8 mouse cellular contexts compared by ENCODE assay signal in the genomic region with DNA sequence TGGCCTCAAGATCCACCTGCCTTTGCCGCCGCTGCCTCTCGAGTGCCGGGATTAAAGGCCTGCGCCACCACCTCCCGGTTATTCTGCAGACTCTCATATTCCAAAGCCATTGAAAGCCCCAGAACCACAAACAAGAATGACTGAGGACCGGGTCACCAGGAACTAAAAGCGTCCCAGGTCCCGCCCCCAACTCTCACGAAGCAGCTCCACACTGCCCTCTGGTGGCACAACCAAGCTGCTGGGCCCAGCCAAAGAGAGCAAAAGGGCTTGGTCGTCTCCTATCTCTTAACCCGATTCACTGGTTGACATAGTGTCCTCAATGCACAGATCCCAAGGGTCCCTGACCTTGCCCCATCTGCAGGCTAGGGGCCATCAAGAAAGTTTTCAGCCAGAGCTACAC. TPM values are rescaled to one million over a fixed set of nuclear protein-coding genes. Genes with fewer than 3 reads are reported as not detected.
DNase-seq lines count a peak whose midpoint lies in the region; ATAC-seq and TF ChIP-seq lines count a peak whose summit lies in the region.

No protein-coding gene starts in this region.

- H3K4me3 ChIP-seq in left cerebral cortex, adult 2 months, result peak overlapping the region; percentile 39

- peak; percentile 98 for TF ChIP-seq CTCF in left cerebral cortex, adult 2 months (IDR thresholded peaks at IDR 0.05)

- H3K27ac ChIP-seq in left cerebral cortex, adult 2 months, result no peak overlapping the region

- DNase-seq in gastrocnemius, postnatal 14 days, result peak; percentile 88
- DNase-seq in induced T-regulatory cell, adult 2 months (ENCODE audit: low read depth), result peak; percentile 95
- DNase-seq in left cerebral cortex, adult 2 months (ENCODE audit: extremely low spot score in 1 of 2, low spot score in 2 of 2), result peak; percentile 78 to 86
- DNase-seq in retina, postnatal 7 days (ENCODE audit: low read depth, low spot score), result peak; percentile 73
- peak; percentile 85 to 89 for DNase-seq in urinary bladder, adult 18-20 months (ENCODE audit: low spot score in 2 of 2)

- intact Hi-C loops in gastrocnemius, postnatal 14 days (cut with DNase I; ENCODE audit: low total_unique reads), result no loop called here
- intact Hi-C loops in left cerebral cortex, adult 2 months (cut with DNase I), result loop anchor here (1.0 kb wide), 1 partner anchor 15 kb away; no protein-coding TSS in a partner anchor

- ATAC-seq in activated CD4-positive, CD25-positive, alpha-beta regulatory T cell, adult 4 months, result peak; percentile 74
- ATAC-seq in common myeloid progenitor, adult 5-6 weeks (replicated peaks; ENCODE audit: low read depth, poor library complexity, severe bottlenecking), result peak; percentile 85
- ATAC-seq in megakaryocyte, adult 5-6 weeks (ENCODE audit: poor library complexity, severe bottlenecking), result peak; percentile 87

RNA-seq across cellular contexts. Expression of gene Trnp1, which starts 3.9 kb away (rescaled TPM):
- not detected for polyA plus RNA-seq in activated CD4-positive, CD25-positive, alpha-beta regulatory T cell, adult 4 months (2017; shearing (Covaris generic))
- total RNA-seq in common myeloid progenitor, adult 5-6 weeks (2017), result not detected in 2 replicates
- 1 to 10 TPM; 1.1 to 1.7 TPM for total RNA-seq in gastrocnemius, postnatal 14 days (2021)
- 100 to 1,000 TPM; 156 to 160 TPM for total RNA-seq in left cerebral cortex, adult 2 months (2021)
- total RNA-seq in megakaryocyte, adult 5-6 weeks (2015), result not detected in 2 replicates
- total RNA-seq in megakaryocyte, adult 5-6 weeks (2017), result not detected in 2 replicates

RNA-seq across cellular contexts. Expression of gene Tent5b, which starts 14.5 kb away (rescaled TPM):
- polyA plus RNA-seq in activated CD4-positive, CD25-positive, alpha-beta regulatory T cell, adult 4 months (2017; shearing (Covaris generic)), result not detected
- total RNA-seq in common myeloid progenitor, adult 5-6 weeks (2017), result not detected in 2 replicates
- total RNA-seq in gastrocnemius, postnatal 14 days (2021), result 1 to 10 TPM in 1 of 2 experiments, under 1 TPM in 1; 0.21 to 1.0 TPM
- not detected for total RNA-seq in left cerebral cortex, adult 2 months (2021)
- total RNA-seq in megakaryocyte, adult 5-6 weeks (2015), result not detected in 2 replicates
- total RNA-seq in megakaryocyte, adult 5-6 weeks (2017), result not detected in 2 replicates

RNA-seq across cellular contexts. Expression of gene Kdf1, which starts 24.3 kb away (rescaled TPM):
- polyA plus RNA-seq in activated CD4-positive, CD25-positive, alpha-beta regulatory T cell, adult 4 months (2017; shearing (Covaris generic)), result not detected
- total RNA-seq in common myeloid progenitor, adult 5-6 weeks (2017), result not detected in 2 replicates
- total RNA-seq in gastrocnemius, postnatal 14 days (2021), result not detected
- total RNA-seq in left cerebral cortex, adult 2 months (2021), result under 1 TPM in 1 of 2 experiments, not detected in 1; 0.28 TPM
- not detected in 2 replicates for total RNA-seq in megakaryocyte, adult 5-6 weeks (2015)
- not detected in 2 replicates for total RNA-seq in megakaryocyte, adult 5-6 weeks (2017)

RNA-seq across cellular contexts. Expression of gene Nudc, which starts 51.4 kb away (rescaled TPM):
- 10 to 100 TPM; 32.7 to 55.9 TPM for polyA plus RNA-seq in activated CD4-positive, CD25-positive, alpha-beta regulatory T cell, adult 4 months (2017; shearing (Covaris generic))
- 316 and 327 TPM in 2 replicates for total RNA-seq in common myeloid progenitor, adult 5-6 weeks (2017)
- 10 to 100 TPM; 49.4 to 51.3 TPM for total RNA-seq in gastrocnemius, postnatal 14 days (2021)
- 100 to 1,000 TPM; 143 to 156 TPM for total RNA-seq in left cerebral cortex, adult 2 months (2021)
- total RNA-seq in megakaryocyte, adult 5-6 weeks (2015), result 76.9 and 82.3 TPM in 2 replicates
- 114 and 120 TPM in 2 replicates for total RNA-seq in megakaryocyte, adult 5-6 weeks (2017)

RNA-seq across cellular contexts. Expression of gene Nr0b2, which starts 58.7 kb away (rescaled TPM):
- not detected for polyA plus RNA-seq in activated CD4-positive, CD25-positive, alpha-beta regulatory T cell, adult 4 months (2017; shearing (Covaris generic))
- total RNA-seq in common myeloid progenitor, adult 5-6 weeks (2017), result 1.4 TPM in 1 of 2 replicates, not detected in the other
- total RNA-seq in gastrocnemius, postnatal 14 days (2021), result not detected
- total RNA-seq in left cerebral cortex, adult 2 months (2021), result not detected
- total RNA-seq in megakaryocyte, adult 5-6 weeks (2015), result 0.23 and 1.5 TPM in 2 replicates
- 0.20 TPM in 1 of 2 replicates, not detected in the other for total RNA-seq in megakaryocyte, adult 5-6 weeks (2017)

Comparison
In these comparisons a context has a peak if more than half of its experiments do, and no peak if none do; other contexts are left out.
1. RNA of gene Trnp1, which starts 3.9 kb away (total RNA-seq): 156 to 160 TPM in left cerebral cortex, adult 2 months; 1.1 to 1.7 TPM in gastrocnemius, postnatal 14 days, not detected in common myeloid progenitor, adult 5-6 weeks and not detected in megakaryocyte, adult 5-6 weeks; every median in the first group is over 10 times any median in the second.
2. Peak in every context shown above with its lines, with median percentiles within 50 percentile points of each other: ATAC-seq and DNase-seq.